Mouse (Mus musculus): ENCODE results near the gene Cenpf. TPM values are rescaled to one million over a fixed set of nuclear protein-coding genes. Genes with fewer than 3 reads are reported as not detected.

The Cenpf gene
- polyA plus RNA-seq, 1 experiment from 2014 or later, result 150 TPM

- Histone ChIP-seq H3K4me1 (replicated peaks; ENCODE audit: control insufficient read depth, insufficient read depth, low read length) (no peaks in the 10 kb centered on the region), H3K27me3 (ENCODE audit: control insufficient read depth, insufficient read depth, low read length) (no peaks in the 10 kb centered on the region), H3K9ac (ENCODE audit: low read length) (no peak overlapping the region), H3K4me3 (ENCODE audit: low read depth, low read length) (no peak overlapping the region), H3K36me3 (ENCODE audit: control insufficient read depth, insufficient read depth, low read length) (peaks cover 11% of the 10 kb centered on the region; the same call in 1 of the 2 replicates), H3K4me2 (ENCODE audit: low read depth, low read length, severe bottlenecking) (no peak overlapping the region), H3K9me3 (ENCODE audit: control insufficient read depth, low read length) (no peaks in the 10 kb centered on the region), H3K27ac (ENCODE audit: low read depth, low read length) (no peak overlapping the region)
- WGBS, result 85% methylated on average over 1 of the region's 1 CpGs
- ATAC-seq (replicated peaks; ENCODE audit: low FRiP score), result no peak
- no peak for DNase-seq (ENCODE audit: low spot score)
Measured at GRCm38 (mm10) chr1:189663437-189663836, 24.4 kb downstream of the Cenpf start.

- no peak overlapping the region for H3K27ac ChIP-seq (ENCODE audit: low read depth, low read length)
- peaks cover 8% of the 10 kb centered on the region; the same call in 1 of the 2 replicates for H3K36me3 ChIP-seq (ENCODE audit: control insufficient read depth, insufficient read depth, low read length)
- H3K27me3 ChIP-seq (ENCODE audit: control insufficient read depth, insufficient read depth, low read length), result no peaks in the 10 kb centered on the region
- no peaks in the 10 kb centered on the region for H3K4me1 ChIP-seq (replicated peaks; ENCODE audit: control insufficient read depth, insufficient read depth, low read length)
- no peak overlapping the region for H3K4me3 ChIP-seq (ENCODE audit: low read depth, low read length)
- no peak for DNase-seq (ENCODE audit: low spot score)
- H3K9ac ChIP-seq (ENCODE audit: low read length), result no peak overlapping the region
- no peaks in the 10 kb centered on the region for H3K9me3 ChIP-seq (ENCODE audit: control insufficient read depth, low read length)
- ATAC-seq (replicated peaks; ENCODE audit: low FRiP score), result no peak
- no peak overlapping the region for H3K4me2 ChIP-seq (ENCODE audit: low read depth, low read length, severe bottlenecking)
Measured at GRCm38 (mm10) chr1:189661856-189662255, 26.0 kb downstream of the Cenpf start.

- H3K4me3 ChIP-seq (ENCODE audit: low read depth, low read length), result no peak overlapping the region
- H3K4me1 ChIP-seq (replicated peaks; ENCODE audit: control insufficient read depth, insufficient read depth, low read length), result no peaks in the 10 kb centered on the region
- no peaks in the 10 kb centered on the region for H3K9me3 ChIP-seq (ENCODE audit: control insufficient read depth, low read length)
- no peak for ATAC-seq (replicated peaks; ENCODE audit: low FRiP score)
- H3K4me2 ChIP-seq (ENCODE audit: low read depth, low read length, severe bottlenecking), result no peak overlapping the region
- H3K27ac ChIP-seq (ENCODE audit: low read depth, low read length), result no peak overlapping the region
- WGBS, result 92% methylated on average over 8 of the region's 8 CpGs
- peaks cover 12% of the 10 kb centered on the region; the same call in 1 of the 2 replicates for H3K36me3 ChIP-seq (ENCODE audit: control insufficient read depth, insufficient read depth, low read length)
- DNase-seq (ENCODE audit: low spot score), result no peak
- H3K9ac ChIP-seq (ENCODE audit: low read length), result no peak overlapping the region
- H3K27me3 ChIP-seq (ENCODE audit: control insufficient read depth, insufficient read depth, low read length), result no peaks in the 10 kb centered on the region
Measured at GRCm38 (mm10) chr1:189657406-189657805, 30.5 kb downstream of the Cenpf start.

GRCm38 (mm10) chr1:189653746-189654145 lies 34.1 kb downstream of the Cenpf start:
- no peak overlapping the region for H3K4me3 ChIP-seq (ENCODE audit: low read depth, low read length)
- DNase-seq (ENCODE audit: low spot score), result no peak
- no peak overlapping the region for H3K9ac ChIP-seq (ENCODE audit: low read length)
- H3K36me3 ChIP-seq (ENCODE audit: control insufficient read depth, insufficient read depth, low read length), result peaks cover 13% of the 10 kb centered on the region; the same call in 1 of the 2 replicates
- no peak overlapping the region for H3K27ac ChIP-seq (ENCODE audit: low read depth, low read length)
- no peaks in the 10 kb centered on the region for H3K9me3 ChIP-seq (ENCODE audit: control insufficient read depth, low read length)
- no peak for ATAC-seq (replicated peaks; ENCODE audit: low FRiP score)
- 92% methylated on average over 3 of the region's 3 CpGs for WGBS
- no peak overlapping the region for H3K4me2 ChIP-seq (ENCODE audit: low read depth, low read length, severe bottlenecking)
- H3K4me1 ChIP-seq (replicated peaks; ENCODE audit: control insufficient read depth, insufficient read depth, low read length), result no peaks in the 10 kb centered on the region
- no peaks in the 10 kb centered on the region for H3K27me3 ChIP-seq (ENCODE audit: control insufficient read depth, insufficient read depth, low read length)

- WGBS, result 91% methylated on average over 6 of the region's 6 CpGs
- no peak overlapping the region for H3K4me3 ChIP-seq (ENCODE audit: low read depth, low read length)
- DNase-seq (ENCODE audit: low spot score) (no peak), ATAC-seq (replicated peaks; ENCODE audit: low FRiP score) (no peak)
- no peaks in the 10 kb centered on the region for H3K27me3 ChIP-seq (ENCODE audit: control insufficient read depth, insufficient read depth, low read length)
- H3K9ac ChIP-seq (ENCODE audit: low read length), result no peak overlapping the region
- no peaks in the 10 kb centered on the region for H3K4me1 ChIP-seq (replicated peaks; ENCODE audit: control insufficient read depth, insufficient read depth, low read length)
- no peak overlapping the region for H3K4me2 ChIP-seq (ENCODE audit: low read depth, low read length, severe bottlenecking)
- no peak overlapping the region for H3K27ac ChIP-seq (ENCODE audit: low read depth, low read length)
- peaks cover 12% of the 10 kb centered on the region for H3K36me3 ChIP-seq (ENCODE audit: control insufficient read depth, insufficient read depth, low read length)
- H3K9me3 ChIP-seq (ENCODE audit: control insufficient read depth, low read length), result no peaks in the 10 kb centered on the region
Measured at GRCm38 (mm10) chr1:189646597-189646996, 41.3 kb downstream of the Cenpf start.

- no peak for ATAC-seq (replicated peaks; ENCODE audit: low FRiP score)
- H3K27me3 ChIP-seq (ENCODE audit: control insufficient read depth, insufficient read depth, low read length), result no peaks in the 10 kb centered on the region
- 72% methylated on average over 2 of the region's 2 CpGs for WGBS
- no peak overlapping the region for H3K4me2 ChIP-seq (ENCODE audit: low read depth, low read length, severe bottlenecking)
- no peak overlapping the region for H3K4me3 ChIP-seq (ENCODE audit: low read depth, low read length)
- no peaks in the 10 kb centered on the region for H3K4me1 ChIP-seq (replicated peaks; ENCODE audit: control insufficient read depth, insufficient read depth, low read length)
- no peak overlapping the region for H3K27ac ChIP-seq (ENCODE audit: low read depth, low read length)
- peaks cover 7% of the 10 kb centered on the region for H3K36me3 ChIP-seq (ENCODE audit: control insufficient read depth, insufficient read depth, low read length)
- no peak for DNase-seq (ENCODE audit: low spot score)
- H3K9ac ChIP-seq (ENCODE audit: low read length), result no peak overlapping the region
- H3K9me3 ChIP-seq (ENCODE audit: control insufficient read depth, low read length), result no peaks in the 10 kb centered on the region
Measured at GRCm38 (mm10) chr1:189645371-189645770, 42.5 kb downstream of the Cenpf start.

GRCm38 (mm10) chr1:189644700-189645345 lies 43.1 kb downstream of the Cenpf start:
- Histone ChIP-seq H3K9me3 (ENCODE audit: control insufficient read depth, low read length) (no peaks in the 10 kb centered on the region), H3K27me3 (ENCODE audit: control insufficient read depth, insufficient read depth, low read length) (no peaks in the 10 kb centered on the region), H3K27ac (ENCODE audit: low read depth, low read length) (no peak overlapping the region), H3K36me3 (ENCODE audit: control insufficient read depth, insufficient read depth, low read length) (peaks cover 6% of the 10 kb centered on the region), H3K4me1 (replicated peaks; ENCODE audit: control insufficient read depth, insufficient read depth, low read length) (no peaks in the 10 kb centered on the region), H3K4me2 (ENCODE audit: low read depth, low read length, severe bottlenecking) (no peak overlapping the region), H3K4me3 (ENCODE audit: low read depth, low read length) (no peak overlapping the region), H3K9ac (ENCODE audit: low read length) (no peak overlapping the region)
- WGBS, result 82% methylated on average over 3 of the region's 3 CpGs
- ATAC-seq (replicated peaks; ENCODE audit: low FRiP score) (no peak), DNase-seq (ENCODE audit: low spot score) (no peak)

GRCm38 (mm10) chr1:189639581-189639980 lies 48.3 kb downstream of the Cenpf start:
- H3K9me3 ChIP-seq (ENCODE audit: control insufficient read depth, low read length), result no peaks in the 10 kb centered on the region
- H3K27ac ChIP-seq (ENCODE audit: low read depth, low read length), result no peak overlapping the region
- H3K36me3 ChIP-seq (ENCODE audit: control insufficient read depth, insufficient read depth, low read length), result no peaks in the 10 kb centered on the region
- DNase-seq (ENCODE audit: low spot score), result no peak
- no peak overlapping the region for H3K4me2 ChIP-seq (ENCODE audit: low read depth, low read length, severe bottlenecking)
- no peak overlapping the region for H3K4me3 ChIP-seq (ENCODE audit: low read depth, low read length)
- H3K9ac ChIP-seq (ENCODE audit: low read length), result no peak overlapping the region
- WGBS, result 83% methylated on average over 6 of the region's 6 CpGs
- no peaks in the 10 kb centered on the region for H3K27me3 ChIP-seq (ENCODE audit: control insufficient read depth, insufficient read depth, low read length)
- no peaks in the 10 kb centered on the region for H3K4me1 ChIP-seq (replicated peaks; ENCODE audit: control insufficient read depth, insufficient read depth, low read length)
- no peak for ATAC-seq (replicated peaks; ENCODE audit: low FRiP score)

- DNase-seq (ENCODE audit: low spot score) (no peak), ATAC-seq (replicated peaks; ENCODE audit: low FRiP score) (no peak)
- no peaks in the 10 kb centered on the region for H3K27me3 ChIP-seq (ENCODE audit: control insufficient read depth, insufficient read depth, low read length)
- WGBS, result 79% methylated on average over 5 of the region's 5 CpGs
- H3K4me2 ChIP-seq (ENCODE audit: low read depth, low read length, severe bottlenecking), result no peak overlapping the region
- H3K4me1 ChIP-seq (replicated peaks; ENCODE audit: control insufficient read depth, insufficient read depth, low read length), result peaks cover 2% of the 10 kb centered on the region; the same call in 1 of the 2 replicates
- no peak overlapping the region for H3K9ac ChIP-seq (ENCODE audit: low read length)
- no peak overlapping the region for H3K4me3 ChIP-seq (ENCODE audit: low read depth, low read length)
- H3K9me3 ChIP-seq (ENCODE audit: control insufficient read depth, low read length), result no peaks in the 10 kb centered on the region
- no peak overlapping the region for H3K27ac ChIP-seq (ENCODE audit: low read depth, low read length)
- no peaks in the 10 kb centered on the region for H3K36me3 ChIP-seq (ENCODE audit: control insufficient read depth, insufficient read depth, low read length)
Measured at GRCm38 (mm10) chr1:189633791-189634190, 54.1 kb downstream of the Cenpf start.
